Mouse (Mus musculus) hindbrain, postnatal 0 days (tissue): ENCODE measurements around the gene Rpa2. TPM values are rescaled to one million over a fixed set of nuclear protein-coding genes. Genes with fewer than 3 reads are reported as not detected.

Experiments used
- ATAC-seq: fragments of 200-750 bp; cut with Nextera tagmentation; 2 replicates; pipeline ENCODE4 v1.8.0; 2017; ENCODE audit warnings: mild to moderate bottlenecking, moderate TSS enrichment, moderate library complexity
- DNase-seq: peaks from one replicate; pipeline ENCODE4 v3.0.0-alpha.2; 2015; ENCODE audit warnings: low spot score
- H3K27ac ChIP-seq: fragments of 300-500 bp; sonication (generic); 2 replicates; pipeline ENCODE4 v1.5.1; 2014; ENCODE audit warnings: mild to moderate bottlenecking
- H3K27me3 ChIP-seq: fragments of 300-500 bp; sonication (generic); 2 replicates; pipeline ENCODE4 v1.6.1; 2014; ENCODE audit warnings: low read length, mixed read lengths; ENCODE audit not compliant: insufficient read depth
- H3K36me3 ChIP-seq: fragments of 300-500 bp; sonication (generic); 2 replicates; pipeline ENCODE4 v1.6.1; 2014; ENCODE audit warnings: low read length, mixed read lengths; ENCODE audit not compliant: insufficient read depth
- H3K4me1 ChIP-seq: fragments of 300-500 bp; sonication (generic); 2 replicates; pipeline ENCODE4 v1.6.1; 2014; ENCODE audit warnings: antibody characterized with exemption, low read length, mixed read lengths; ENCODE audit not compliant: insufficient read depth
- H3K4me2 ChIP-seq: fragments of 300-500 bp; sonication (generic); 2 replicates; pipeline ENCODE4 v1.6.1; 2014; ENCODE audit warnings: low read depth, mild to moderate bottlenecking, low read length, moderate library complexity, mixed read lengths
- H3K4me3 ChIP-seq: fragments of 300-500 bp; sonication (generic); 2 replicates; pipeline ENCODE4 v1.5.1; 2014; ENCODE audit warnings: low read length
- H3K9ac ChIP-seq: fragments of 300-500 bp; sonication (generic); replicated peaks from 2 replicates; pipeline ENCODE4 v1.6.1; 2014; ENCODE audit warnings: mild to moderate bottlenecking, low read length, moderate library complexity, mixed read lengths
- H3K9me3 ChIP-seq: fragments of 300-500 bp; sonication (generic); 2 replicates; pipeline ENCODE4 v1.6.1; 2016; ENCODE audit warnings: low read length, mixed read lengths
- CTCF ChIP-seq: IDR thresholded peaks from 2 replicates; pipeline ENCODE4 v1.5.1; 2016; ENCODE audit warnings: antibody characterized with exemption, control low read depth, low read depth
- WGBS: fragments of 180-500 bp; shearing (Covaris S2); extraction: QIAGEN DNeasy Blood & Tissue Kit; methylation state at CpG from one replicate; pipeline ENCODE4 v1.1.7; 2014; 5-methylcytosine and 5-hydroxymethylcytosine counted together
- polyA plus RNA-seq: library from polyadenylated mRNA; unstranded; fragments of >200 nt; fragmentation: Nextera tagmentation; extraction: Ambion mirVana; gene quantifications from 2 replicates; pipeline ENCODE4 v1.2.1, GENCODE M21; 2015
- total RNA-seq: library from RNA; depleted of rRNA; stranded (reverse); fragments of >200 nt; gene quantifications from 2 replicates; pipeline ENCODE4 v1.2.3, GENCODE M21; 2014

Gene Rpa2
- total and polyA plus RNA-seq, 2 experiments from 2014 or later, result 31.9 to 37.5 TPM

GRCm38 (mm10) chr4:132801176-132802077, 33.3 kb downstream of the Rpa2 start:
- Histone ChIP-seq H3K36me3 (no peaks in the 10 kb centered on the region), H3K9ac (no peak overlapping the region), H3K9me3 (no peaks in the 10 kb centered on the region), H3K4me3 (no peak overlapping the region), H3K4me2 (no peak overlapping the region), H3K4me1 (no peaks in the 10 kb centered on the region), H3K27me3 (no peaks in the 10 kb centered on the region), H3K27ac (no peak overlapping the region)
- TF ChIP-seq CTCF, result no peak
- ATAC-seq (no peak), DNase-seq (no peak)
- WGBS, result 89% methylated on average over 18 of the region's 18 CpGs

- no peaks in the 10 kb centered on the region for H3K9me3 ChIP-seq
- H3K36me3 ChIP-seq, result no peaks in the 10 kb centered on the region
- H3K4me1 ChIP-seq, result no peaks in the 10 kb centered on the region
- no peak for ATAC-seq
- H3K27me3 ChIP-seq, result no peaks in the 10 kb centered on the region
- no peak for TF ChIP-seq CTCF
- no peak overlapping the region for H3K4me3 ChIP-seq
- no peak overlapping the region for H3K27ac ChIP-seq
- H3K4me2 ChIP-seq, result no peak overlapping the region
- no peak overlapping the region for H3K9ac ChIP-seq
- no peak for DNase-seq
- 64% methylated on average over 16 of the region's 16 CpGs for WGBS
Observed at GRCm38 (mm10) chr4:132802171-132802637, 34.1 kb downstream of the Rpa2 start.

GRCm38 (mm10) chr4:132803212-132803611, 35.1 kb downstream of the Rpa2 start:
- H3K4me1 ChIP-seq, result no peaks in the 10 kb centered on the region
- H3K4me2 ChIP-seq, result no peak overlapping the region
- no peaks in the 10 kb centered on the region for H3K36me3 ChIP-seq
- H3K9ac ChIP-seq, result no peak overlapping the region
- no peaks in the 10 kb centered on the region for H3K27me3 ChIP-seq
- no peak overlapping the region for H3K27ac ChIP-seq
- ATAC-seq, result no peak
- WGBS, result 87% methylated on average over 5 of the region's 5 CpGs
- H3K4me3 ChIP-seq, result no peak overlapping the region
- no peak for DNase-seq
- no peaks in the 10 kb centered on the region for H3K9me3 ChIP-seq
- no peak for TF ChIP-seq CTCF

- Histone ChIP-seq H3K27ac (no peak overlapping the region), H3K4me3 (no peak overlapping the region), H3K36me3 (no peaks in the 10 kb centered on the region), H3K4me1 (no peaks in the 10 kb centered on the region), H3K27me3 (no peaks in the 10 kb centered on the region), H3K4me2 (no peak overlapping the region), H3K9me3 (no peaks in the 10 kb centered on the region), H3K9ac (no peak overlapping the region)
- TF ChIP-seq CTCF, result no peak
- ATAC-seq (no peak), DNase-seq (no peak)
- WGBS, result 98% methylated on average over 7 of the region's 7 CpGs
Observed at GRCm38 (mm10) chr4:132803876-132804275, 35.7 kb downstream of the Rpa2 start.

- no peaks in the 10 kb centered on the region for H3K36me3 ChIP-seq
- TF ChIP-seq CTCF, result no peak
- ATAC-seq (no peak), DNase-seq (no peak)
- 92% methylated on average over 6 of the region's 6 CpGs for WGBS
- no peak overlapping the region for H3K9ac ChIP-seq
- H3K27ac ChIP-seq, result no peak overlapping the region
- H3K27me3 ChIP-seq, result no peaks in the 10 kb centered on the region
- H3K4me2 ChIP-seq, result no peak overlapping the region
- no peak overlapping the region for H3K4me3 ChIP-seq
- no peaks in the 10 kb centered on the region for H3K4me1 ChIP-seq
- H3K9me3 ChIP-seq, result no peaks in the 10 kb centered on the region
Observed at GRCm38 (mm10) chr4:132804331-132804730, 36.2 kb downstream of the Rpa2 start.

- DNase-seq (no peak), ATAC-seq (no peak)
- no peak overlapping the region for H3K4me3 ChIP-seq
- no peaks in the 10 kb centered on the region for H3K27me3 ChIP-seq
- no peak overlapping the region for H3K4me2 ChIP-seq
- H3K27ac ChIP-seq, result no peak overlapping the region
- 85% methylated on average over 5 of the region's 5 CpGs for WGBS
- no peaks in the 10 kb centered on the region for H3K36me3 ChIP-seq
- H3K9ac ChIP-seq, result no peak overlapping the region
- no peaks in the 10 kb centered on the region for H3K9me3 ChIP-seq
- no peaks in the 10 kb centered on the region for H3K4me1 ChIP-seq
- no peak for TF ChIP-seq CTCF
Observed at GRCm38 (mm10) chr4:132805146-132805545, 37.0 kb downstream of the Rpa2 start.

DNA sequence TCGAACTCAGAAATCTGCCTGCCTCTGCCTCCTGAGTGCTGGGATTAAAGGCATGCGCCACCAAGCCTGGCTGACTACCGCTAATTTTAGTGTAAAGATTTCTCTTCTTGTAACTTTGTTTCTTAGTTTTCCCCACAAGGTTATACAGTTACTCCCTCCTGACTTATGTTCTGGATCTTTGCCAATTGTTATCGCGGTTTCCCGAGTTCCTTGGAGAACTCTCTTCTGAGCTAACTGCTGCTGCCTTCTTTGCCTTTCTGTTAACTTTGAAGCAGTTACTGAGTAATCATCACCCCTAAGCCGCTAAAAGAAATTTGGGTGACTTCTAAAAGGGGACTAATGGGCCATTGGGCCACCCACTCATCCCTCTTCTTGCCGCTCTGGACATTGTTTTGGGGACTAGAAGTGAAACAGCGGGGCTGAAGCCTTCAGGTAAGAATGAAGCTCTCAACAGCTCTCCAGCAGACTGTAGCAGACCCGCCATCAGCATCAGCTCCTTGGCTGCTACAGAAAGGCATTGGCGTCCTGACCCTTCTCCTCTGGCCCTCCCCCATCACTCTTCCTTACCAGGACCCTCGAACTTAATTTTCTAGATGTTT, 37.6 kb downstream of the Rpa2 start:
- 81% methylated on average over 12 of the region's 12 CpGs for WGBS
- H3K27ac ChIP-seq, result no peak overlapping the region
- no peak for DNase-seq
- no peaks in the 10 kb centered on the region for H3K36me3 ChIP-seq
- no peak overlapping the region for H3K4me2 ChIP-seq
- no peak for TF ChIP-seq CTCF
- H3K4me1 ChIP-seq, result no peaks in the 10 kb centered on the region
- ATAC-seq, result no peak
- H3K9me3 ChIP-seq, result no peaks in the 10 kb centered on the region
- H3K4me3 ChIP-seq, result no peak overlapping the region
- H3K27me3 ChIP-seq, result no peaks in the 10 kb centered on the region
- no peak overlapping the region for H3K9ac ChIP-seq
